Mouse (Mus musculus): ENCODE data around the gene Ina.

Gene Ina

GRCm38 (mm10) chr19:47013340-47014158, 949 bp upstream of the Ina start:
- no peak for DNase-seq (ENCODE audit: low spot score in 2 of 2)

DNA sequence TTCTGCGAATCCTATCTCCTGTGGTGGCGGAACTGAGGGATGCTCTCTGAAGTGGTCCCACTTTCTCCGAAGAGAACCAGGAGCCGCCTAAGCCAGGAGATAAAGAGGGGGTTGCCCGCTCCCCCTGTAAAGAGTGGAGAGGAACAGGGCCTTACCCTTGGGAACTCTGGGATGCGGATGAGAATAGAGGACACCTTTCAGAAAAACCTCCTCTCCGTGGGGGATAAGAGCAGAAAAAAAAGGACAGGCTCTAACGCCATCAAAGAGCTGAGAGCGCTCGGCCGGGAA, 395 bp upstream of the Ina start:
- DNase-seq (ENCODE audit: low spot score in 2 of 2) = no peak

DNA sequence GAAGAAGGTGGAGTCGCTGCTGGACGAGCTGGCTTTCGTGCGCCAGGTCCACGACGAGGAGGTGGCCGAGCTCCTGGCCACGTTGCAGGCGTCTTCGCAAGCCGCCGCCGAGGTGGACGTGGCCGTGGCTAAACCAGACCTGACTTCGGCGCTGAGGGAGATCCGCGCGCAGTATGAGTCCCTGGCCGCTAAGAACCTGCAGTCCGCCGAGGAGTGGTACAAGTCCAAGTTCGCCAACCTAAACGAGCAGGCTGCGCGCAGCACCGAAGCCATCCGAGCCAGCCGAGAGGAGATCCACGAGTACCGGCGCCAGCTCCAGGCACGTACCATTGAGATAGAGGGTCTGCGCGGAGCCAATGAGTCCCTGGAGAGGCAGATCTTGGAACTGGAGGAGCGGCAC, 898 bp downstream of the Ina start:
- no peak for DNase-seq (ENCODE audit: low spot score in 2 of 2)

DNA sequence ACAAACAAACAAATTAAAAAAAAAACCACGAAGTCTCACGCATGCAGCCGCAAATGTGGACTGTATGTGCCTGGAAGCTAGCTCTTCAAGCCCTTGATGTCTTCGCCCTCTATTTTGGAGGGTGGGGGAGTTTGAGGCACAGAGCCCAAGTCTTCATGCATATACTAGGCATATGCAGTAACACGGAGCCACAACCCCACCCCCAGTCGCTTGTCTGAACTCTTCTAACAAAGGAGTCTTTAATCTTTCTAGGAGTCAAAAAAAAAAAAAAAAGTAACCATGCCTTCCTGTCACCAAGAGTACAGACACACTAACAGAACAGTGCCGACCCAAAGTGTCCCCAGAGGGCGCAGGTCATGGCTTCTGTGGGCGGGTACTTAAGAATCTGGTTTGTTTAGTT, 1.5 kb downstream of the Ina start:
- DNase-seq (ENCODE audit: low spot score in 2 of 2) = no peak

- no peak for DNase-seq (ENCODE audit: low spot score in 2 of 2)
These were observed 2.0 kb downstream of the Ina start for GRCm38 (mm10) chr19:47016487-47016886.

- DNase-seq (ENCODE audit: low spot score in 2 of 2) = no peak
These were observed 3.3 kb downstream of the Ina start for GRCm38 (mm10) chr19:47017831-47018230.

GRCm38 (mm10) chr19:47018330-47018729, 3.8 kb downstream of the Ina start:
- DNase-seq (ENCODE audit: low spot score in 2 of 2) = no peak

DNA sequence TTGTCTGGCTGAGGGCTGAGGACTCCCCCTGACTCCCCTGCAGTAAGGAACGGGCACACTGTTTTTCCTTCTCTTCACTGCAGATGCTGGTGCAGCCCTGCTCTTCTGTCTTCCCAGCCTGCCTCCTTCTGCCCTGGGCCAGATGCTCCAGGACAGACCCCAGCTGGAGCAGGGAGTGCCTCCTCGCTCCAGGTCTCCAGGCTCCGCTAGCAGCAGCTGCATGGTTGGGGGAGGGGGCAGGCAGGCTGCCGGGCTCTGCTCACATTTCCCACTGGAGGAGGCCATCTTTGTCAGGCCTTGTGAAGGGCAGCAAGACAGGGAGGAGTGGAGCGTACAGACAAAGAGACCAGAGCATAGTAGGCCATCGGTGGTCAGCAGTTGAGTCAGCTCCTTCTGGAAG, 4.8 kb downstream of the Ina start:
- DNase-seq (ENCODE audit: low spot score in 2 of 2) = no peak

GRCm38 (mm10) chr19:47022709-47023108, 8.2 kb downstream of the Ina start:
- no peak for DNase-seq (ENCODE audit: low spot score in 2 of 2)

- no peak for DNase-seq (ENCODE audit: low spot score in 2 of 2)
These were observed 9.0 kb downstream of the Ina start for GRCm38 (mm10) chr19:47023546-47023945.

DNA sequence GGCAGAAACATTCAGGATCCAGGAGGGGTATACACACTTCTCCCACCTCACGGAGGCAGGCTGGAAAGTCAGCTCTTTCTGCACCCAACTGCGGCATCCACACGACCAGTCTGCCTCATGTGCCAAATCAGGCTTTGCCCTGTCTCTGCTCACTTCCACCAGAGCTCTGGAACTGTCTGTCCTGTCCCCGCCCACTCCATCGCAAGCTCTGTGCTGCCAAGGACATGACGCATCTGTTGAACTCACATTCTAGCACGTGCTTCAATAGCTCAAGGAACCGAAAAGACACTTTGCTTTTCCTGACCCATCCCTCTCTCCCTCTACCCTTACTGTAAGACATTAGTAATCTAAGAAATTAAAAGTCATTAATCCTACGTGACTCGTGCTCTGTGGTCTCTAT, 10.5 kb downstream of the Ina start:
- peak in 1 of 2 experiments; percentile 33 for DNase-seq (ENCODE audit: low spot score in 2 of 2)

DNA sequence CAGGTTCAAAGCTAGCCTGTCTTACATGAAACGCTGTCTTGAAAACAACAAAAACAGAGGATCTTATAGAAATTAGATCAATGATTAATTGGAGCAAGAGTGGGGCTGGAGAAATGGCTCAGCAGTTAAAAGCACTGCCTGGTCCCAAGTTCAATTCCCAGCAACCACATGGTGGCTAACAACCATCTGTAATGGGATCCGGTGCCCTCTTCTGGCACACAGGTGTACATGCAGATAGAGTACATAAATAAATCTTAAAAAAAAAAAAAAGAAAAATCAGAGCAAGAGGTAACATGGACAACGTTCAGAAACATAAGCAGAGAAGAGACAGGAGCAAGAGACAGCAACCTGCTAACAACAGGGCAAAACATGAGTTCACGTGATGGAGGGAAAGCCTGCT, 12.0 kb downstream of the Ina start:
- no peak for DNase-seq (ENCODE audit: low spot score in 2 of 2)

DNA sequence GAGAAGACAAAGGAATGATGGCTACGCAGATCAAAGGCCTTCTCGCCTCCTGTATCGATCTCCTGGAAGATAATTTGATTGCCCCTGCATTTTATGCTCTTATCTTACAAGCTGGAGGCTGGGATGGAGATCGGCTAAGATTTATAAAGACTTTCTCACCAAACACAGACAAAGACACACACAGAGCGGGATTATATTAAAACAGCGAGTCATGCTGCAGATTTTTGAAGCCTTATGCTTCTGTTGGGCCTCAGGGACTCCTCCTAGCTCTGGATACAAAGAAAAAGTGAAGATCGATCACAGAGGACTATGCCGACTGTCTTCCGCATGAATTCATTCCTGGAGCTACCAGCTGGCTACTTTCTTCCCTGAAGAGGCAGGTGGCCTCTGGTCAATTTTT, 15.3 kb downstream of the Ina start:
- DNase-seq (ENCODE audit: low spot score in 2 of 2) = no peak

DNA sequence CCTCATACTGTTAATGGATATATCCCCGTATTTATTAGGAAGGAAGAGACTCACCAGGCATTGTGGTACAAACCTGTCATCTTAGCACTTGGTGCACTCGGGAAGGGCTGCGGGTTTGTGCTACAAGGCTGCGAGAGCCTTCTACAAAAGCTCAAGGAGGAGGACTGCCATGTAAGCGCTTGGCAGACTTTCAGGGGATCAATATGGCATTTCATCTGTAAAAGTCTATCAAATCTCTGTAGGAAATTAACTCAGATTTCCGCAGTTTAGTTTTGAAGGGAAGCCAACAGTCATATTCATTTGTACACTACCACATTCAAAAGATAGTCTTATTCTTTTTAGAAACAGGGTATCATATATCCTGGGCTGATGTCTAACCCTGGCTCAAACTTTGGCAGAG, 17.3 kb downstream of the Ina start:
- no peak for DNase-seq (ENCODE audit: low spot score in 2 of 2)

- peak; percentile 63 to 64 for DNase-seq (ENCODE audit: low spot score in 2 of 2)
These were observed 20.4 kb downstream of the Ina start for GRCm38 (mm10) chr19:47034916-47035315.

GRCm38 (mm10) chr19:47036596-47036995, 22.1 kb downstream of the Ina start:
- DNase-seq (ENCODE audit: low spot score in 2 of 2) = no peak

- DNase-seq (ENCODE audit: low spot score in 2 of 2) = no peak
These were observed 26.4 kb downstream of the Ina start for GRCm38 (mm10) chr19:47040720-47041473.

DNA sequence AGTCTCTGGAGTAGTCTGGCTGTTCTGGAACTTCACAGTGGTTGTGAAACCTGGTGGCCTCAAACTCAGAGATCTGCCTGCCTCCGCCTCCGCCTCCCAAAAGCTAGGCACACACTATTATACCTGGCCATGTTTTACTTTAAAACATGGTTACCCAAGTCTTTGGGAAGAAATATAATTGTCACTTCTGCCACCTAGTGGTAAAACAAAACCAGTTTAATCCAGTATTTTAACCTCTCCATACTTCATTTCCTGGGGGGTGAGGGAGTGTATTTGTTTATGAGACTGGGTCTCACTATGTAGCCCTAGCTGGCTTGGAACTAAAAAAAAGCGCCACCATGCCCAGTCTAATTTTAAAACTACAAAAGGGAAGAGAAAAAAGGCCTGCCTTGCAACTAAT, 29.1 kb downstream of the Ina start:
- no peak for DNase-seq (ENCODE audit: low spot score in 2 of 2)

DNA sequence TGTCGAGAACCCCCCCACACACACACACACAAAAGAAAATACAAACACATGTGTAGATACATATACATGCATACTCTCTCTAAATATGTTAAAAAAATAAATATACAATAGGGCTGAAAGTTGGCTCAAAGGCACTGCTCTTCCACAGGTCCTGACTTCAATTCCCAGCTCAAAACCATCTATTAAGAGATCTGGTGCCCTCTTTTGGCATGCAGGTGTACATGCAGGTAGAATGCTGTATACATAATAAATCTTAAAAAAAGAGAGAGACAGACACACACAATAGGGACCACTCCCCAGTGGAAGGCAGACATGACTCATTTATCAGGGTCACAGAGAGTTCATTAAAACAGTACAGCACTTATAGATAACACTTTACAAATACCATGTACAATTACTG, 31.8 kb downstream of the Ina start:
- DNase-seq (ENCODE audit: low spot score in 2 of 2) = no peak

GRCm38 (mm10) chr19:47047236-47047833, 32.8 kb downstream of the Ina start:
- DNase-seq (ENCODE audit: low spot score in 2 of 2) = no peak

GRCm38 (mm10) chr19:47049061-47049460, 34.6 kb downstream of the Ina start:
- DNase-seq (ENCODE audit: low spot score in 2 of 2) = no peak

DNA sequence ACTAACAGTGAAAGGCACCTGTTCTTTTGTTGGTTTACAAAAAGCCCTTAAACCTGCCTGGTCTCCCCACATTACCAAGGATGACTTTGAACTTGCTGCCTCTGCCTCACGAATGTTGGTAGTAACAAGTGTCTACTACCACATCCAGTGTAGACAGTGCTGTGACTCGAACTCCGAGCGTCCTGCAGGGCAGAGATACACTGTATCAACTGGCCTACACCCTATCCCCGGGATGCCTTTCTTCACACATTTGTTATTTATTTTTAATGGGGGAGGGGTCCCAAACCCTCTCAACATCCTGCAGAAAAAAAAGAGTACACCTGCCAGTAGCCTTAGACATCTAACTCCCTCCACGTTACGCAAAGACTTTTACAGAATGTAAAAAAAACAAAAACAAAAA, 35.3 kb downstream of the Ina start:
- DNase-seq (ENCODE audit: low spot score in 2 of 2) = no peak
